11 mouse cellular contexts compared by ENCODE assay signal in genomic region chr2:32653764-32654163, GRCm38 (mm10). TPM values are rescaled to one million over a fixed set of nuclear protein-coding genes. Genes with fewer than 3 reads are reported as not detected.
DNase-seq lines count a peak whose midpoint lies in the region; ATAC-seq and TF ChIP-seq lines count a peak whose summit lies in the region.
"Had no signal": no experiment of that assay in that cellular context is flagged by ENCODE, and none has a peak within 500 bp of the region (broad histone marks: within the 10 kb centered on the region; RNA-seq: fewer than 3 reads in every experiment).

No protein-coding gene starts in this region.

- no peak overlapping the region for H3K9ac ChIP-seq in kidney, postnatal 0 days (ENCODE audit: low read depth, low read length)
- H3K9ac ChIP-seq in embryonic facial prominence, embryonic 12.5 days, result no peak overlapping the region
- H3K9ac ChIP-seq in limb, embryonic 15.5 days, result no peak overlapping the region
- H3K9ac ChIP-seq: forebrain, embryonic 15.5 days; liver, embryonic 14.5 days had no signal

- CTCF ChIA-PET in Patski (lab: Charles Lee), result interaction anchor here (1.5 kb wide), 1 partner anchor 14 kb away, joined by 3 read pairs; no protein-coding TSS in a partner anchor

- TF ChIP-seq CTCF in kidney, postnatal 0 days (IDR thresholded peaks at IDR 0.05; ENCODE audit: low read depth), result no peak
- no peak for TF ChIP-seq CTCF in Patski (IDR thresholded peaks at IDR 0.05)

- no peak for DNase-seq in kidney, postnatal 0 days (ENCODE audit: low spot score)
- no peak for DNase-seq in kidney, adult 11 months
- no peak for DNase-seq in Patski (ENCODE audit: low read depth, low spot score)
- DNase-seq in cerebellum, postnatal 4 days (ENCODE audit: low spot score in 2 of 2), result no peak
- DNase-seq in right cerebral cortex, postnatal 14 days, result no peak
- DNase-seq: cerebellum, adult 11 months had no signal

- H3K4me3 ChIP-seq in kidney, postnatal 0 days (replicated peaks; ENCODE audit: low read depth, low read length), result no peak overlapping the region
- no peak overlapping the region for H3K4me3 ChIP-seq in embryonic facial prominence, embryonic 12.5 days
- no peak overlapping the region for H3K4me3 ChIP-seq in limb, embryonic 15.5 days
- H3K4me3 ChIP-seq: forebrain, embryonic 15.5 days had no signal

- H3K36me3 ChIP-seq in kidney, postnatal 0 days (ENCODE audit: insufficient read depth, low read length), result no peaks in the 10 kb centered on the region
- no peaks in the 10 kb centered on the region for H3K36me3 ChIP-seq in embryonic facial prominence, embryonic 12.5 days
- no peaks in the 10 kb centered on the region for H3K36me3 ChIP-seq in limb, embryonic 15.5 days
- H3K36me3 ChIP-seq: forebrain, embryonic 15.5 days had no signal

- in situ Hi-C loops in Patski (cut with MboI; ENCODE audit: low pct_unique_long_range_greater_than_20kb), result no loop called here

- no peaks in the 10 kb centered on the region for H3K9me3 ChIP-seq in kidney, postnatal 0 days (replicated peaks; ENCODE audit: low read length)
- H3K9me3 ChIP-seq in embryonic facial prominence, embryonic 12.5 days, result no peaks in the 10 kb centered on the region
- no peaks in the 10 kb centered on the region for H3K9me3 ChIP-seq in limb, embryonic 15.5 days
- H3K9me3 ChIP-seq: forebrain, embryonic 15.5 days had no signal

- peak overlapping the region; percentile 91 for H3K27ac ChIP-seq in kidney, postnatal 0 days
- peak overlapping the region; percentile 76 for H3K27ac ChIP-seq in embryonic facial prominence, embryonic 12.5 days
- 0 out of 2 replicates have a peak overlapping the region, but pooled peaks have one; percentile 9 for H3K27ac ChIP-seq in limb, embryonic 15.5 days
- H3K27ac ChIP-seq: forebrain, embryonic 15.5 days; liver, embryonic 14.5 days had no signal

- no peak for ATAC-seq in kidney, postnatal 0 days (replicated peaks; ENCODE audit: low FRiP score, low read depth)
- peak; percentile 35 for ATAC-seq in Patski
- no peak for ATAC-seq in embryonic facial prominence, embryonic 12.5 days (ENCODE audit: insufficient number of reproducible peaks, insufficient read depth, low FRiP score, low TSS enrichment)
- no peak for ATAC-seq in limb, embryonic 15.5 days (ENCODE audit: insufficient number of reproducible peaks, low FRiP score, low TSS enrichment, low read depth)
- ATAC-seq in monocyte, adult 5-6 weeks (replicated peaks; ENCODE audit: insufficient number of reproducible peaks, low FRiP score, low TSS enrichment, poor library complexity, severe bottlenecking), result no peak
- ATAC-seq: forebrain, embryonic 15.5 days had no signal

- 32% methylated on average over 7 of the region's 7 CpGs for WGBS in kidney, postnatal 0 days
- WGBS in embryonic facial prominence, embryonic 12.5 days, result 32% methylated on average over 7 of the region's 7 CpGs
- WGBS in limb, embryonic 15.5 days, result 28% methylated on average over 7 of the region's 7 CpGs

- POLR2A ChIA-PET in Patski (lab: Charles Lee), result no interaction called here

- H3K4me1 ChIP-seq in kidney, postnatal 0 days (replicated peaks; ENCODE audit: insufficient read depth, low read length), result peaks cover 30% of the 10 kb centered on the region
- H3K4me1 ChIP-seq in embryonic facial prominence, embryonic 12.5 days, result peaks cover 28% of the 10 kb centered on the region; the same call in 1 of the 2 replicates
- peaks cover 27% of the 10 kb centered on the region for H3K4me1 ChIP-seq in limb, embryonic 15.5 days
- H3K4me1 ChIP-seq: forebrain, embryonic 15.5 days had no signal

- H3K27me3 ChIP-seq in kidney, postnatal 0 days (ENCODE audit: insufficient read depth, low read length), result no peaks in the 10 kb centered on the region
- no peaks in the 10 kb centered on the region for H3K27me3 ChIP-seq in Patski
- H3K27me3 ChIP-seq in embryonic facial prominence, embryonic 12.5 days, result no peaks in the 10 kb centered on the region
- H3K27me3 ChIP-seq in limb, embryonic 15.5 days, result no peaks in the 10 kb centered on the region
- H3K27me3 ChIP-seq: forebrain, embryonic 15.5 days had no signal

- H3K4me2 ChIP-seq in kidney, postnatal 0 days (ENCODE audit: low read length), result peak overlapping the region; percentile 9
- H3K4me2 ChIP-seq in embryonic facial prominence, embryonic 12.5 days (replicated peaks), result no peak overlapping the region
- H3K4me2 ChIP-seq in limb, embryonic 15.5 days, result no peak overlapping the region
- H3K4me2 ChIP-seq: forebrain, embryonic 15.5 days had no signal

RNA-seq across cellular contexts. Expression of gene Eng, which starts 7.4 kb away (rescaled TPM):
- polyA plus RNA-seq in kidney, postnatal 0 days (2015; fragmentation: Nextera tagmentation; extraction: Ambion mirVana), result 71.6 and 76.3 TPM in 2 replicates
- 1.5 TPM for polyA plus RNA-seq in Patski (2021)
- polyA plus RNA-seq in embryonic facial prominence, embryonic 12.5 days (2016; fragmentation: Nextera tagmentation; extraction: Ambion mirVana), result 32.1 and 36.4 TPM in 2 replicates
- polyA plus RNA-seq in limb, embryonic 15.5 days (2015; fragmentation: Nextera tagmentation; extraction: Ambion mirVana), result 64.6 and 71.5 TPM in 2 replicates
- 0.19 to 1.1 TPM (median 0.48 TPM) in 3 replicates for total RNA-seq in monocyte, adult 5-6 weeks (2017)

RNA-seq across cellular contexts. Expression of gene Ak1, which starts 32.2 kb away (rescaled TPM):
- polyA plus RNA-seq in kidney, postnatal 0 days (2015; fragmentation: Nextera tagmentation; extraction: Ambion mirVana), result 38.7 and 41.6 TPM in 2 replicates
- 99.0 TPM for polyA plus RNA-seq in Patski (2021)
- 19.4 and 24.1 TPM in 2 replicates for polyA plus RNA-seq in embryonic facial prominence, embryonic 12.5 days (2016; fragmentation: Nextera tagmentation; extraction: Ambion mirVana)
- 46.9 and 132 TPM in 2 replicates for polyA plus RNA-seq in limb, embryonic 15.5 days (2015; fragmentation: Nextera tagmentation; extraction: Ambion mirVana)
- 0.43 TPM in 1 of 3 replicates, not detected in the others for total RNA-seq in monocyte, adult 5-6 weeks (2017)

RNA-seq across cellular contexts. Expression of gene Fpgs, which starts 50.2 kb away (rescaled TPM):
- polyA plus RNA-seq in kidney, postnatal 0 days (2015; fragmentation: Nextera tagmentation; extraction: Ambion mirVana), result 36.1 and 36.2 TPM in 2 replicates
- polyA plus RNA-seq in Patski (2021), result 28.9 TPM
- 31.1 and 32.3 TPM in 2 replicates for polyA plus RNA-seq in embryonic facial prominence, embryonic 12.5 days (2016; fragmentation: Nextera tagmentation; extraction: Ambion mirVana)
- 33.5 and 34.8 TPM in 2 replicates for polyA plus RNA-seq in limb, embryonic 15.5 days (2015; fragmentation: Nextera tagmentation; extraction: Ambion mirVana)
- 6.4 to 12.8 TPM (median 8.0 TPM) in 3 replicates for total RNA-seq in monocyte, adult 5-6 weeks (2017)

RNA-seq across cellular contexts. Expression of gene St6galnac6, which starts 54.3 kb away (rescaled TPM):
- polyA plus RNA-seq in kidney, postnatal 0 days (2015; fragmentation: Nextera tagmentation; extraction: Ambion mirVana), result 13.7 and 15.3 TPM in 2 replicates
- polyA plus RNA-seq in Patski (2021), result 38.2 TPM
- 26.4 and 28.1 TPM in 2 replicates for polyA plus RNA-seq in embryonic facial prominence, embryonic 12.5 days (2016; fragmentation: Nextera tagmentation; extraction: Ambion mirVana)
- 24.7 and 27.1 TPM in 2 replicates for polyA plus RNA-seq in limb, embryonic 15.5 days (2015; fragmentation: Nextera tagmentation; extraction: Ambion mirVana)
- total RNA-seq in monocyte, adult 5-6 weeks (2017), result 4.8 to 11.1 TPM (median 10.5 TPM) in 3 replicates

RNA-seq across cellular contexts. Expression of gene Cdk9, which starts 59.1 kb away (rescaled TPM):
- 87.4 and 90.6 TPM in 2 replicates for polyA plus RNA-seq in kidney, postnatal 0 days (2015; fragmentation: Nextera tagmentation; extraction: Ambion mirVana)
- polyA plus RNA-seq in Patski (2021), result 93.3 TPM
- polyA plus RNA-seq in embryonic facial prominence, embryonic 12.5 days (2016; fragmentation: Nextera tagmentation; extraction: Ambion mirVana), result 121 and 126 TPM in 2 replicates
- 84.4 and 101 TPM in 2 replicates for polyA plus RNA-seq in limb, embryonic 15.5 days (2015; fragmentation: Nextera tagmentation; extraction: Ambion mirVana)
- total RNA-seq in monocyte, adult 5-6 weeks (2017), result 83.0 to 107 TPM (median 86.5 TPM) in 3 replicates

Comparison
In these comparisons a context has a peak if more than half of its experiments do, and no peak if none do; other contexts are left out.
1. H3K27ac ChIP-seq: peak in every context shown above with its lines; median percentile 91 in kidney, postnatal 0 days; 76 in embryonic facial prominence, embryonic 12.5 days; 9 in limb, embryonic 15.5 days.
2. RNA of gene Eng, which starts 7.4 kb away (polyA plus RNA-seq): 71.6 to 76.3 TPM in kidney, postnatal 0 days, 64.6 to 71.5 TPM in limb, embryonic 15.5 days and 32.1 to 36.4 TPM in embryonic facial prominence, embryonic 12.5 days; 1.5 TPM in Patski (single experiment); every median in the first group is over 10 times any median in the second.